In genomic region chr9:25656534-25656933, GRCm38 (mm10) we compare ENCODE assay signal across 14 mouse cellular contexts.
DNase-seq lines count a peak whose midpoint lies in the region; ATAC-seq lines count a peak whose summit lies in the region.
"Had no signal": no experiment of that assay in that cellular context is flagged by ENCODE, and none has a peak within 500 bp of the region (broad histone marks: within the 10 kb centered on the region; RNA-seq: fewer than 3 reads in every experiment).

No protein-coding gene starts in this region.

- H3K27ac ChIP-seq in hindbrain, embryonic 14.5 days: no peak overlapping the region
- H3K27ac ChIP-seq in hindbrain, embryonic 10.5 days: no peak overlapping the region
- H3K27ac ChIP-seq in forebrain, embryonic 13.5 days: no peak overlapping the region
- H3K27ac ChIP-seq: heart, embryonic 13.5 days; kidney, postnatal 0 days; limb, embryonic 13.5 days; liver, embryonic 12.5 days had no signal

- no peak for DNase-seq in hindbrain, embryonic 14.5 days (ENCODE audit: low spot score)
- DNase-seq in hindbrain, embryonic 10.5 days (ENCODE audit: low spot score): no peak
- peak; percentile 3 for DNase-seq in R1 (ENCODE audit: low read depth, low spot score)
- DNase-seq in gastrocnemius, postnatal 14 days: no peak
- no peak for DNase-seq in kidney, adult 8-10 months
- DNase-seq: heart, adult 11 months; kidney, adult 11 months had no signal

- 94% methylated on average over 3 of the region's 3 CpGs for WGBS in hindbrain, embryonic 14.5 days
- WGBS in hindbrain, embryonic 10.5 days: 96% methylated on average over 3 of the region's 3 CpGs
- 82% methylated on average over 3 of the region's 3 CpGs for WGBS in forebrain, embryonic 13.5 days

- no peaks in the 10 kb centered on the region for H3K4me1 ChIP-seq in hindbrain, embryonic 14.5 days (replicated peaks; ENCODE audit: control insufficient read depth, insufficient read depth, low read length)
- no peaks in the 10 kb centered on the region for H3K4me1 ChIP-seq in hindbrain, embryonic 10.5 days (replicated peaks)
- H3K4me1 ChIP-seq in forebrain, embryonic 13.5 days: 0 out of 2 replicates have a peak, but pooled peaks cover 5% of the 10 kb centered on the region
- H3K4me1 ChIP-seq: limb, embryonic 13.5 days; liver, embryonic 12.5 days had no signal

- H3K9ac ChIP-seq in hindbrain, embryonic 14.5 days: no peak overlapping the region
- no peak overlapping the region for H3K9ac ChIP-seq in forebrain, embryonic 13.5 days
- H3K9ac ChIP-seq: heart, embryonic 13.5 days; limb, embryonic 13.5 days; liver, embryonic 12.5 days had no signal

- no peaks in the 10 kb centered on the region for H3K27me3 ChIP-seq in hindbrain, embryonic 14.5 days (ENCODE audit: control insufficient read depth, insufficient read depth, low read length)
- no peaks in the 10 kb centered on the region for H3K27me3 ChIP-seq in hindbrain, embryonic 10.5 days (ENCODE audit: insufficient read depth, poor library complexity, severe bottlenecking)
- H3K27me3 ChIP-seq in forebrain, embryonic 13.5 days: no peaks in the 10 kb centered on the region
- H3K27me3 ChIP-seq: heart, embryonic 13.5 days; limb, embryonic 13.5 days; liver, embryonic 12.5 days had no signal

- H3K9me3 ChIP-seq in hindbrain, embryonic 14.5 days (ENCODE audit: control insufficient read depth, low read length): no peaks in the 10 kb centered on the region
- H3K9me3 ChIP-seq in hindbrain, embryonic 10.5 days: no peaks in the 10 kb centered on the region
- H3K9me3 ChIP-seq in forebrain, embryonic 13.5 days (replicated peaks): no peaks in the 10 kb centered on the region
- H3K9me3 ChIP-seq: heart, embryonic 13.5 days; limb, embryonic 13.5 days; liver, embryonic 12.5 days had no signal

- peak; percentile 34; the same call in 1 of the 2 replicates for ATAC-seq in hindbrain, embryonic 14.5 days (ENCODE audit: low FRiP score)
- ATAC-seq in forebrain, embryonic 13.5 days: peak; percentile 68
- 0 out of 2 replicates have a peak, but pooled peaks have one; percentile 17 for ATAC-seq in megakaryocyte progenitor cell, adult 5-6 weeks (replicated peaks; ENCODE audit: poor library complexity)
- ATAC-seq: liver, embryonic 12.5 days had no signal

- no peaks in the 10 kb centered on the region for H3K36me3 ChIP-seq in hindbrain, embryonic 14.5 days (replicated peaks; ENCODE audit: control insufficient read depth, insufficient read depth)
- no peaks in the 10 kb centered on the region for H3K36me3 ChIP-seq in hindbrain, embryonic 10.5 days
- no peaks in the 10 kb centered on the region for H3K36me3 ChIP-seq in forebrain, embryonic 13.5 days (ENCODE audit: poor library complexity, severe bottlenecking)
- H3K36me3 ChIP-seq: heart, embryonic 13.5 days; limb, embryonic 13.5 days; liver, embryonic 12.5 days had no signal

- no peak overlapping the region for H3K4me3 ChIP-seq in hindbrain, embryonic 14.5 days (replicated peaks; ENCODE audit: low read length)
- no peak overlapping the region for H3K4me3 ChIP-seq in hindbrain, embryonic 10.5 days
- H3K4me3 ChIP-seq in forebrain, embryonic 13.5 days: no peak overlapping the region
- H3K4me3 ChIP-seq: heart, embryonic 13.5 days; limb, embryonic 13.5 days; liver, embryonic 12.5 days had no signal

- intact Hi-C loops in gastrocnemius, postnatal 14 days (cut with DNase I; ENCODE audit: low total_unique reads): loop anchor here (5.0 kb wide), 1 partner anchor 1121 kb away; no protein-coding TSS in a partner anchor

- H3K4me2 ChIP-seq in hindbrain, embryonic 14.5 days (replicated peaks): no peak overlapping the region
- no peak overlapping the region for H3K4me2 ChIP-seq in forebrain, embryonic 13.5 days
- H3K4me2 ChIP-seq: heart, embryonic 13.5 days; limb, embryonic 13.5 days; liver, embryonic 12.5 days; midbrain, embryonic 11.5 days had no signal

Comparison
In these comparisons a context has a peak if more than half of its experiments do, and no peak if none do; other contexts are left out.
1. ATAC-seq: peak in every context shown above with its lines; median percentile 68 in forebrain, embryonic 13.5 days; 34 in hindbrain, embryonic 14.5 days; 17 in megakaryocyte progenitor cell, adult 5-6 weeks.